Mouse (Mus musculus): ENCODE data around the gene H1foo.

H1foo gene

GRCm38 (mm10) chr6:115944638-115945037 is at the start of gene H1foo:
Gene H1foo, plus strand, starts transcription at chr6:115944938.
- DNase-seq = no peak

DNA sequence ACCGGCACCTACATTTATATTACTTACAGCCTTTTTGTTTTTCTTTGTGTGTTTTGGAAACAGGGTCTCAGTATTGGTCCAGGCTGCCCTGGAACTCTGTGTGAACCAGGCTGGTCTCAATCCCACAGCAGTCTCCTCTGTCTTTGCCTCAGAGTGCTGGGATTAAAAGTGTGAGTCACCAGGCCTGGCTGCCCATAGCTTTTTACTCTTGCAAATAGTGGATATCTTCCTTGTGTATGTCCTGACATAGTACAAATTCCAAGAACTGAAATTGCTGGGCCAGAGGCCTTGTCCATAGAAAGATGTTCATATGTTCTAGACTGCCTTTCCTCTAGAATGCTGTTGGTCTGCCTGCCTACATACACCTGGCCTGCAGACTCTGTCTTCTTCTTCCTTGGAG is 48.4 kb upstream of the H1foo start:
- no peak for DNase-seq

- no peak for DNase-seq
These were observed 47.6 kb upstream of the H1foo start for GRCm38 (mm10) chr6:115897117-115897516.

DNA sequence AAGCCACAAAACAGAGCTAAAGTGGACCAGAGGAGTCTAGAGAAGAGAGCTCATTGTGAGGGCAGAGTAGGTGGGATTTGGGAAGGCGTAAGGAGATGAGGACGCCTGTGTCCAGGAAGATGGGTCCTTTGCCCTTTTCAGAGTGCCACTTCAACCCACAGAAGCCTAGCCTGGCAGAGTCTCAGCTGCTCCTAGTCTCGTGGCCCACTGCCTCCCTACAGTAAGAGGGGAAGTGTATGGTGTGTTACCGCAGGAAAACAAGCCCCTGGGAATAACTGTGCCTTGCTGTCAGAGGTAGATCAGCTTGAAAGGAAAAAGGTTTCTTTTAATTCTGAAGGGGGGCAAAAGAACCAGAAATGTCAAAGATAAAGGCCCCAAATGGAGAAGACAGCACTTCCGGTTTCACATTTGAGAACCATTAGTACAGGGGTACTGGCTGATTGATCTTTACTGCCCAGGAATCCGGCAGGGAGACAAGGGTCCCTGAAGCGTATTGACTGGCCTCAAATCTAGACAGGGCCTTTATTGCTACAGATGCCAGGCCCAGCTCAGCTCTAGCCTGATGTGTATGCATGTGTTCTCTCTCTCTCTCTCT is 46.7 kb upstream of the H1foo start:
- DNase-seq = no peak

DNA sequence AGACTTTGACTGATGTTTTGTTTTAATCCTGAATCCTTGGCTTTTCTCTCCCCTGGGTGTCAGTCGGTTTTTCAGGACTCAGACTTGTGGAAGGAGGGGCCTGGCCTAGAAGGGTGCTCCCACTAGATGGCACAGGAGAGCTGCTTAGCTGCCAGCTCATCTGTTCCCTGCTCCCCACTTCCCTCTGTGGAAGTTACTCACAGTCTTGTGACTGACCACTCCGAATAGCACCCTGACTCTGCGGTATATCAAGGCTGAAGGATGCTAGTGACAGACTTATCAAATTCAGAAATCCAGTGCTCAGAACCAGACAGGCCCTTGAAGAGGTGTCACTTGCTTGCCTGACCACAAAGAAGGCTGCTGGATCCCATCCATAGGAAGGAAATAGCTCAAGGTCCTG is 43.7 kb upstream of the H1foo start:
- DNase-seq = peak; percentile 68

GRCm38 (mm10) chr6:115901489-115901931 is 43.2 kb upstream of the H1foo start:
- no peak for DNase-seq

DNA sequence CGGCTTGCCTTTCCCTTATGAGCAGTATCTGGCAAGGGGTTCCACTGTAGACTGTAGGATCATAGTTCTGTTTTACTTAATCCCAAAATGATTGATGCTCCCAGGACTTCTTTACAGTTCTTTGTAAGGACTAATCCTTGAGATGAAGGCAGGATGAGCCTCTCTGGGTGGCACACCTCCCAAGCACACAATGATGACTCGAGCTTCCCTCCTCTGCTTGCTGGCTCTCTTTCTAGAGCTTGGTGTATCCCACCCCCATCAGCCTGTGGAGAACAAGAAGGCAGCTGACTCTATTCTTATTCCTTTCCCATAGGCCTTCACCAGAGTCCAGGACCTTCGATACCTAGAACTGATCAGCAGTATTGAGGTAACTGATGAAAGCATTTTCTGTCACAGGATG is 42.2 kb upstream of the H1foo start:
- no peak for DNase-seq

DNA sequence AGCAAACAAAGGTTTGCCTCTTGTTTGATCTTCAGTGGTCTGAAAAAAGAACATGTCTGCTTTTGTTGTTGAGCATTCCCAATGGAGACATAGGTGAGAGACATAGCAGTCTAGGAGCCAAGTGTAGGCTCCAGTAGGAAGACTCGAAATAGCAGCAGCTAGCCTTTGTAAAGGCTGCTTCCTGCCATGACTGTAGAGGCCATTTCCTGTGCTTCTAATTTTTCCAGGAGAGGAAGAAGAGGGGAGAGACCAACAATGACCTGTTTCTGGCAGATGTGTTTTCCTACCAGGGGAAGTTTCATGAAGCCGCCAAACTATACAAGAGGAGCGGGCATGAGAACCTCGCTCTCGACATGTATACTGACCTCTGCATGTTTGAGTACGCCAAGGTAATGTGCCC is 39.2 kb upstream of the H1foo start:
- no peak for DNase-seq

GRCm38 (mm10) chr6:115906455-115906854 is 38.3 kb upstream of the H1foo start:
- no peak for DNase-seq

GRCm38 (mm10) chr6:115906871-115907270 is 37.9 kb upstream of the H1foo start:
- DNase-seq = no peak

DNA sequence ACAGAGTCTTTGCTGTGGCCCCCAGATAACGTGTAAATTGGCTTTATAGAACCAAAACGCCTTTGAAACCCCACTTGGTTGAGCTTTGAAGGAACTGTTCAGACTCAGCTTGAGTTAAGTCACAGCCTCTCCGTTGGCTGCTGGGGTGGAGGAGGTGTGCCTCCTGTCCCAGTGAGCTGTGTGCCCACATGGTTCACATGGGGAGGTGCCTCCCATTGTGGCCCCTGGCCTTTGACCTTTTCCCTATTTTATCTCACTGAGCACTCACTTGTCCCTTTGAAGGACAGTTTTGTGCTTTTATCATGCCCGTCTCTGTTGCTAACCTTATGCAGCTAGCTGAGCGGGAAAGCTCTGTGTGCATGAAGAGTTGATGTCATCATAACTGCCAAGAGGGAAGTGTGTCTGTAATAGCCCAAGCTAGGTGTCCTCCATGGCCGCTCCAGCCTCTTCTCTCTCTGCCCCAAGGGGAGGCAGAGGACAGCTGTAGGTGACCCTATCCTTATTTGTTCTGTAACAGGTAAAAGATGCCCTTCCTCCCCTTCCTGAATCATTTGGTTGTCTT is 36.2 kb upstream of the H1foo start:
- no peak for DNase-seq

- no peak for DNase-seq
These were observed 35.7 kb upstream of the H1foo start for GRCm38 (mm10) chr6:115909052-115909451.

- no peak for DNase-seq
These were observed 34.8 kb upstream of the H1foo start for GRCm38 (mm10) chr6:115909940-115910339.

DNA sequence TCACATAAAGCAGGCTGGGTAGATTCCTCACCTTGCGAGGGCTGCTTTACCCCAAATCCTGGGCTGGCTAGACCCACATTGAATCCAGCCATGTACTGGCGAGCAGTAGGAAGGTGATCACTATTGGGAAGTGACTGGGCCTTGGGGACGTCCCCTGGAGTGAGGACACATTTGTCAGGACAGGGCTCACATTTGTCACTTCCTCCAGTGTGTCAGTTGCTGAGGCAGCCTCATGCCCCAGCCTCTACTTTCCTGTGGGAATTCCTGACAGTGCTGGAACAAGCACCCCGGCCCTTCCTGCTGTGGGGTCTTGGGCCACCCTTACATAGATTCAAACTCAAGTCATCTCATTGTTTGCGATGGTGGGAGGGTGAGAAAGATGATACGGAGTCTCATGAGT is 33.0 kb upstream of the H1foo start:
- no peak for DNase-seq

DNA sequence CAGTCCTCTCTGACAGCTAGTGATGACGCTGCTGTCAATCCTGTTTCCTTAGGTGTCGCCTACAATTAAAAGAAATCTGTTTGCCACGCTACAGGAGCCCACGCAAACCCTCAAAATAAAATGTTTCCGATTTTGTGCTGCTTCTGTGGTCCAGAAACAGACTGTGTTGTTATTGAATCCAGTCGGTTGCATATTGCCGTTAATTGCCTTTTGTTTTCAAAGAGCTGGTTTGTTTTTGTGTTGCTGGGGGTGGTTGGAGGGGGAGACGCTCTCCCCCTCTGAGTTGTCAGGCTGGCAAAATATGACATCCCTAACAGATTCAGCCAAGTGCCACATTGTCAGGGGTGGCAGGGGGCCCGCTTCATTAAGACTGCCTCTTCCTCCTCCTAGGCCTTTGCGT is 31.3 kb upstream of the H1foo start:
- DNase-seq = peak; percentile 57

- no peak for DNase-seq
These were observed 30.1 kb upstream of the H1foo start for GRCm38 (mm10) chr6:115914511-115915202.

- DNase-seq = peak; percentile 25
These were observed 28.9 kb upstream of the H1foo start for GRCm38 (mm10) chr6:115915601-115916445.

DNA sequence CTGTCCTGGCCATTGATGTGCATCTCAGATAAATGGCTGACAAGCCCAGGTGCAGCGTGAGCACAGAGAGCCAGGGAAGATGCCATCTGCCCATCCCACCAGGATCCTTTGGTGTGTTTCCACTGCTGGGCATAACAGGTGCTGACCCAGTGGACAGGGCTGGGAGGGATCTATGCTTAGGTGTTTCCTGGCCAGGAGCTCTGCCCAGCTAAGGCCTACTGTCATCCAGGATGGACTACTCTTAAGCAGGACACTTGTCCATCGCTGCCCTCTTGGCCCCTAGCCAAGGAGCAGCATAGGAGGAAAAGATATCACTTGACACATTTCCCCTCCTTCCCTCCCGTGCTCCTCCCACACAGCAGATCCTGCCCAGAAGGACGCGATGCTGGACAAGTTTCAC is 28.1 kb upstream of the H1foo start:
- DNase-seq = no peak

- no peak for DNase-seq
These were observed 26.1 kb upstream of the H1foo start for GRCm38 (mm10) chr6:115918615-115919014.

DNA sequence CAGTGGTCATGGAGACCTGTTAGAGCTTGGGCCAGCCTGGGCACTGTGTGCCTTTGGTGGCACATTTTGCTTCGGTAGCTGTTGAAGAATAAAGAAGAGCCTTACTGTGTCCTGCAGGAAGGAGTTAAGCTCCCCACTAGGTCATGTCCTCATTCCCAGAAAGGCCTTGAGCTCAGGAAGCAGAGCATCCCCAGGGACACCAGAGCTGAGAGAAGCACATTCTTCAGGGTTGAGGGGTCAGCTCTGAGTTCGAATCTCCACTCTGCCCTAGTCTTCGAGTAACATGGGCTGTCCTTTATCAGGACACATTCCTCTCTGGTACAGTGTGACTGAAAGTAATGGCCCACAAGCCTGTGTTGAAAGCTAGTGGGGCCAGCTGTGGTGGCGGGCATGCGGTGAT is 24.9 kb upstream of the H1foo start:
- DNase-seq = no peak

DNA sequence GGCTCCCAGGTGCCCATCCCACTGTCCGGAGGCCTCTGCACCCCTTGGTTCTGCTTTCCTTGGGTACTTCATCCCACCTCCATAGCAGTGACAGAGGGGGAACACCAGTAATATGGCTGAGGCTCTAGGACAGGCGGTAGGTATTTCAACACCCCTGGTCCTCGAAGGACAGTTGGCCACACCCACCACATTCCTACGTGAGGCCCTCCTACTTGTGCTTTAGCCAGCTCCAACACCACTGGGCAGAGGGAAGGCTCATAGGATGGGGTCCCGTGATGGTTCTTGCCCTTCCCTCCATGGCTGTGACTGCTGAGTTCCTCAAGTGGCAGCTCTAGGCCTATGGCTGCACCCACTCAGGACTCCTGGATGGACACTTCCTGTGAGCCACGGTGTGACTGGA is 19.9 kb upstream of the H1foo start:
- DNase-seq = no peak

- no peak for DNase-seq
These were observed 18.3 kb upstream of the H1foo start for GRCm38 (mm10) chr6:115926416-115926815.

Measured in retina, postnatal 1 day (tissue).